Mouse (Mus musculus) kidney, postnatal 25 days (tissue): ENCODE measurements around the gene Gm21988.
A peak's percentile ranks its signal among the peaks of the same experiment; 100 is the strongest.

Experiments used
- DNase-seq, 2 experiments: peaks; one replicate each; pipeline ENCODE4 v3.0.0; 2021; ENCODE audit warnings: mixed read lengths in 2 of 2

Gm21988 gene

GRCm38 (mm10) chr11:70235254-70235900 lies 4.3 kb downstream of the Gm21988 start:
- DNase-seq, result peak; percentile 48 to 82

GRCm38 (mm10) chr11:70234497-70234896 lies 5.1 kb downstream of the Gm21988 start:
- DNase-seq, result peak in 1 of 2 experiments; percentile 28

GRCm38 (mm10) chr11:70234037-70234436 lies 5.6 kb downstream of the Gm21988 start:
- peak in 1 of 2 experiments; percentile 57 for DNase-seq

- peak in 1 of 2 experiments; percentile 53 for DNase-seq
Observed at GRCm38 (mm10) chr11:70233016-70233415, 6.6 kb downstream of the Gm21988 start.

- DNase-seq, result peak; percentile 51 to 71
Observed at GRCm38 (mm10) chr11:70232546-70232945, 7.1 kb downstream of the Gm21988 start.

GRCm38 (mm10) chr11:70230239-70230727 lies 9.3 kb downstream of the Gm21988 start:
- peak; percentile 82 to 88 for DNase-seq

- peak; percentile 70 to 77 for DNase-seq
Observed at GRCm38 (mm10) chr11:70229260-70230010, 10.2 kb downstream of the Gm21988 start, which contains the start of gene Bcl6b. TSS of gene Bcl6b (minus strand) at chr11:70229798.

- DNase-seq, result peak; percentile 93
Observed at GRCm38 (mm10) chr11:70228828-70229227, 10.8 kb downstream of the Gm21988 start.

- DNase-seq, result no peak
Observed at GRCm38 (mm10) chr11:70227661-70228245, 11.9 kb downstream of the Gm21988 start.

GRCm38 (mm10) chr11:70227126-70227525 lies 12.5 kb downstream of the Gm21988 start:
- no peak for DNase-seq

- peak; percentile 63 to 75 for DNase-seq
Observed at GRCm38 (mm10) chr11:70226602-70226890, 13.1 kb downstream of the Gm21988 start.

GRCm38 (mm10) chr11:70225798-70226601 lies 13.6 kb downstream of the Gm21988 start:
- DNase-seq, result no peak

- peak; percentile 63 to 83 for DNase-seq
Observed at GRCm38 (mm10) chr11:70223724-70224123, 15.9 kb downstream of the Gm21988 start.

GRCm38 (mm10) chr11:70221603-70222500 lies 17.8 kb downstream of the Gm21988 start:
- peak; percentile 64 to 74 for DNase-seq

- DNase-seq, result peak; percentile 99
Observed at GRCm38 (mm10) chr11:70220731-70221602, 18.7 kb downstream of the Gm21988 start, which contains the start of gene Slc16a13. TSS of gene Slc16a13 (minus strand) at chr11:70221064.

- peak in 1 of 2 experiments; percentile 65 for DNase-seq
Observed at GRCm38 (mm10) chr11:70220323-70220722, 19.3 kb downstream of the Gm21988 start.

GRCm38 (mm10) chr11:70219873-70220272 lies 19.8 kb downstream of the Gm21988 start:
- DNase-seq, result no peak

GRCm38 (mm10) chr11:70218741-70219470 lies 20.7 kb downstream of the Gm21988 start:
- peak in 1 of 2 experiments; percentile 70 for DNase-seq

GRCm38 (mm10) chr11:70218039-70218438 lies 21.6 kb downstream of the Gm21988 start:
- peak; percentile 62 to 82 for DNase-seq

GRCm38 (mm10) chr11:70216103-70216502 lies 23.5 kb downstream of the Gm21988 start:
- no peak for DNase-seq
